Mouse (Mus musculus) erythroblast, embryonic 14.5 days (primary cell): ENCODE measurements around the gene Pdzrn3. TPM values are rescaled to one million over a fixed set of nuclear protein-coding genes. Genes with fewer than 3 reads are reported as not detected.

Source experiments
- H3K27me3 ChIP-seq: 2 replicates; pipeline ENCODE4 v1.6.1; 2012; ENCODE audit warnings: inconsistent platforms; ENCODE audit not compliant: control insufficient read depth
- H3K36me3 ChIP-seq: 2 replicates; pipeline ENCODE4 v1.6.1; 2012; ENCODE audit warnings: mild to moderate bottlenecking, inconsistent platforms; ENCODE audit not compliant: control insufficient read depth
- H3K4me1 ChIP-seq: 2 replicates; pipeline ENCODE4 v1.6.1; 2012; ENCODE audit warnings: inconsistent platforms; ENCODE audit not compliant: control insufficient read depth
- H3K4me3 ChIP-seq: replicated peaks from 2 replicates; pipeline ENCODE3; 2012; ENCODE audit warnings: moderate library complexity, mild to moderate bottlenecking, inconsistent platforms
- H3K9me3 ChIP-seq: 2 replicates; pipeline ENCODE4 v1.6.1; 2012; ENCODE audit warnings: low read length, inconsistent platforms, mixed read lengths; ENCODE audit not compliant: control insufficient read depth
- GATA1 ChIP-seq: IDR thresholded peaks from 2 replicates; pipeline ENCODE4 v1.6.1; 2012; ENCODE audit warnings: low read length, inconsistent platforms, mixed read lengths
- TAL1 ChIP-seq: IDR thresholded peaks from 3 replicates; pipeline ENCODE4 v1.6.1; 2012; ENCODE audit warnings: low read length, inconsistent platforms, mixed read lengths
- polyA plus RNA-seq: library from polyadenylated mRNA; stranded (reverse); fragments of >175 nt; gene quantifications from 2 replicates; pipeline ENCODE4 v1.2.3, GENCODE M21; 2012

Pdzrn3 gene
- polyA plus RNA-seq, 1 experiment: not detected

- TF ChIP-seq GATA1 (no peak), TAL1 (no peak)
- no peaks in the 10 kb centered on the region for H3K9me3 ChIP-seq
Measured at GRCm38 (mm10) chr6:101305543-101305942, 72.2 kb downstream of the Pdzrn3 start.

DNA sequence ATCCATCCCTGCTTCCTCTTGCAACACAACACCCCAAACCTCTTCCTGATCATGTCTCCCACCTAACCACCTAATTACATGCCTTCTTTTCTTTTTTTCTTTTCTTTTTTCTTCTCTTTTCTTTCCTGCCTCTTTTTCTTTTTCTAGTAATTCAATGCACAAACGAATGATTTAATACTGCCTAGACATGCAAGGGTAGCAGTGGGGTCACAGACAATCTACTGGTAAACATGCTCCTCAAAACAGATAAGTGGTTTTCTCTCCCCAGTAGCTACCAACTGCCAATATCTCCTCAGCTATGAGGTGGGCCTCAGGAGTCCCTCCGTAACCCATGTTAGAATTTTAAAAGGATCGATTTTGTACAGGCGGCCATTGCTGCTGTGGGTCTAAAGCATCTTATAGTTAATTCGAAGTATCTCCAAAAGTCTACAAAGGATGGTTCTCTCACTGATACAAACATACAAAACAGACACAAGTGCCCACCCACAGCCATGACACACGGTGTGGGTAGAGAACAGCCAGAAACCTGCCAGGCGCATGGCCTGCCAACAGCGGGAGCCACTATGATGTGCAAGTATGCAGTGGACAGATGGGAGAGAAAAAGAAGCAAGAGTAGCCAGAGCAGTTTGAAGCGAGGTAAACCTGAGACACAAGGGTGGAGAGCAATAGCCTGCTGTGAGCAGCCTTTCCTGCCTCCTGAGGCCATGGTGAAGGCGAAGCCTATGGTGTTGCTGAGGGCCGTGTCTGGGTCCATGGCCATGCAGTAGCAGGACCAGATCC lies 73.5 kb downstream of the Pdzrn3 start:
- no peak overlapping the region for H3K4me3 ChIP-seq
- no peaks in the 10 kb centered on the region for H3K27me3 ChIP-seq
- H3K4me1 ChIP-seq: peaks cover 5% of the 10 kb centered on the region
- H3K9me3 ChIP-seq: no peaks in the 10 kb centered on the region
- H3K36me3 ChIP-seq: no peaks in the 10 kb centered on the region
- TF ChIP-seq GATA1 (no peak), TAL1 (no peak)

More at GRCm38 (mm10) chr6:101305543-101305942, 72.2 kb downstream of the Pdzrn3 start:
- peaks cover 5% of the 10 kb centered on the region for H3K4me1 ChIP-seq
- no peak overlapping the region for H3K4me3 ChIP-seq
- no peaks in the 10 kb centered on the region for H3K36me3 ChIP-seq
- H3K27me3 ChIP-seq: no peaks in the 10 kb centered on the region

DNA sequence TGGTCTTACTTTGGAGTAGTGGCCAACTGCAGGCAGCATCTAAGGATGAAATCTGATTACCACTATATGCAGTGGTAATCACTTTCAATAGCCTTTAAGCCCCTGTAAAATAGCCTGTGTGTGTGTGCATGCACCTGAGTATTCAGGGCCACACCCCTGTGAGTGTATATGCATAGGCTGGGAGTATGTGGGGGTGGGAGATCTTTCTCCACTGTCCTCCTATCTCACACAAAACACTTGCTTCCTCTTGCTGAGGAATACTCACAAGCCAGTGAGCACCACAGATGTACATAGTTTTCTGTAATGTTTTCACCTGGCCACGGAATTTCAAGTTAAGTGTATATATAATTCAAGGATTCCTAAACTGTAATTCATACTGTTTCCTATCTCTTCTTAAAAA lies 74.2 kb downstream of the Pdzrn3 start:
- TF ChIP-seq TAL1 (no peak), GATA1 (no peak)
- peaks cover 5% of the 10 kb centered on the region for H3K4me1 ChIP-seq
- H3K4me3 ChIP-seq: no peak overlapping the region
- H3K36me3 ChIP-seq: no peaks in the 10 kb centered on the region
- H3K27me3 ChIP-seq: no peaks in the 10 kb centered on the region
- no peaks in the 10 kb centered on the region for H3K9me3 ChIP-seq

DNA sequence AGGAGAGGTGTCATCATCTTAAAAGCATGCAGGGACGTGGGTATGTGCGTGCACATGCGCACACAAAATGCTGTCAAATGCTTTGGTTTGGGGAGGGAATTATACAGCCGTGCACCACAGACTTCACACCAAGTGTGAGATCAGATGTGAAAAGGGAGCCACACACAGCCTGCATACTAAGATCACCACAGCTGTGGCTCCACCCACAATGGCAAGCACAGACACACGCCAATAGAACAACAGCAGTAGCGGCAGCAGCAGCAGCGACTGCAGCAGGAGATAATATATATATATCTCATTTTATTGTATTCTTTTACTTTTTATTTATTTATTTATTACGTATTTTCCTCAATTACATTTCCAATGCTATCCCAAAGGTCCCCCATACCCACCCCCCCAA lies 76.5 kb downstream of the Pdzrn3 start:
- H3K4me1 ChIP-seq: peaks cover 5% of the 10 kb centered on the region
- no peaks in the 10 kb centered on the region for H3K36me3 ChIP-seq
- TF ChIP-seq GATA1 (no peak), TAL1 (no peak)
- no peak overlapping the region for H3K4me3 ChIP-seq
- no peaks in the 10 kb centered on the region for H3K9me3 ChIP-seq
- no peaks in the 10 kb centered on the region for H3K27me3 ChIP-seq

GRCm38 (mm10) chr6:101299434-101299833 lies 78.3 kb downstream of the Pdzrn3 start:
- Histone ChIP-seq H3K4me3 (no peak overlapping the region), H3K36me3 (no peaks in the 10 kb centered on the region), H3K4me1 (peaks cover 5% of the 10 kb centered on the region), H3K27me3 (no peaks in the 10 kb centered on the region), H3K9me3 (no peaks in the 10 kb centered on the region)
- TF ChIP-seq TAL1 (no peak), GATA1 (no peak)

DNA sequence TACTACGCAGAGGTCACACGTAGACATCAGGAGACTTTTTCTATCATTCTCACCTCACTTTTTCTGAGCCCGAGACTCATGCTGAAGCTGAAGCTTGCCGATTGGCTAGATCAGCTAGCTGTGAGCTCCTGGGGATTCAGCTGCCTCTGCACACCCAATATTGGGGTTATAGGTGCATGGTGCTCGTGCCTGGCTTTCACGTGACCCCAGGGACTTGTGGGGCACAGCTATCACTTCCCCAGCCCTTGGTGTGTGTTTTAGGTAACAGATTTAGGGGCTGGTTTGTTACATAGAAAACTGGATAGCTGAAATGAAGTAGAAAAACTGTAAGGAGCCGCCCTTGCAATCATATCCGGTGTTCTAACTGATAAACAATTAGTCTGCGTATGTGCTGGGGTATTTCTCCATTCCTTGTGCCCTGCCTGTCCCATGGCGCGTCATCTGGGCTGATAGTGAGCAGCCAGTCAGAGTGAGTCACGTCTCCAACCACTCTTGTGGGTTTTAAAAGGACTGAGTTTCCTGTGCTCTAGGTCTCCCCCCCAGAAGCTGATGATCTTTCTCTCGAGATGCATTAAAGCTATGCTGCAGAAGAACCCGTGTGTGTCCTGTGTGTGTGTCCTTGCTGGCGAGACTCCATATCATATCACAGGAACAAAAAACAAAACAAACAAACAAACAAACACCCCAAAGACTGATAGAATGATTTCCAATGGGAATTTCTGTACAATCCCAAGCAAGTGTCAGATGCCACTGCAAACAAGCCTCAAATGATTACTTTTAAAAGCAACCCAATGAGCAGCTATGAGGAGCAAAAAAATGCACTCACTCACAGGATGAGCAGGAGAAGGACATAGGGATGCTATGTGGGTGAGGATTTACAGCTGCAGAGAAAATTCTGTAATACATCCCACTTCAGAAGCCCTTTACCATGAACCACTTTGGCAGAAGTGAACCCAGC lies 79.9 kb downstream of the Pdzrn3 start:
- no peaks in the 10 kb centered on the region for H3K36me3 ChIP-seq
- H3K27me3 ChIP-seq: no peaks in the 10 kb centered on the region
- no peak overlapping the region for H3K4me3 ChIP-seq
- TF ChIP-seq TAL1: no peak
- no peak for TF ChIP-seq GATA1
- peaks cover 10% of the 10 kb centered on the region; the same call in 1 of the 2 replicates for H3K4me1 ChIP-seq
- no peaks in the 10 kb centered on the region for H3K9me3 ChIP-seq

GRCm38 (mm10) chr6:101296997-101297396 lies 80.7 kb downstream of the Pdzrn3 start:
- Histone ChIP-seq H3K9me3 (no peaks in the 10 kb centered on the region), H3K4me3 (no peak overlapping the region), H3K4me1 (peaks cover 12% of the 10 kb centered on the region), H3K27me3 (no peaks in the 10 kb centered on the region), H3K36me3 (no peaks in the 10 kb centered on the region)
- TF ChIP-seq GATA1 (no peak), TAL1 (no peak)

GRCm38 (mm10) chr6:101296280-101296679 lies 81.4 kb downstream of the Pdzrn3 start:
- no peak overlapping the region for H3K4me3 ChIP-seq
- no peaks in the 10 kb centered on the region for H3K36me3 ChIP-seq
- TF ChIP-seq GATA1 (no peak), TAL1 (no peak)
- H3K27me3 ChIP-seq: no peaks in the 10 kb centered on the region
- H3K9me3 ChIP-seq: no peaks in the 10 kb centered on the region
- peaks cover 14% of the 10 kb centered on the region for H3K4me1 ChIP-seq

DNA sequence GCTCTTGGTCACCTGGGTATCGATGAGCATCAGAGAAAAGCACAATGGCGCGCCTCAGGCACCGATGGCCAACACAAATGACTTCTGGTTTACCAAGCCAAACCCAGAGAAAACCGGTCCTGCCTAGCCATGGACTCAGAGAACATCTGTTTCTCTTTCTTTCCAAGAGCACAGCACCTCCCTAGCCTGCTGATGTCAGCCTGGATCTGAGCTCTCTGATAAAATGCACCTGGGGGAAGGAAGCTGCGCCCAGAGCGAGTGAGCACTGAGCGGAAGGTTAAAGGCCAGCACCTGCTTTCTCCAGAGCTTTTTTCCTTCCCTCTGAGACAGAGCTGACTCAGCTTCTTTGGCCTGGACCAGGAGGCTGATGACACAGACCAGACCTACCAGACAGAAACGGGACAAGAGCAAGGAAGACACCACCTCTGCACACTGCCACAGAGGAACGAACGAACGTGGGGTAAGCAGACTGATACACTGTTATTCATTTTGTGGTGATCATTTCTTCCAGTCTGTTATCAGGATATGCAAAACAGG lies 84.6 kb downstream of the Pdzrn3 start:
- no peaks in the 10 kb centered on the region for H3K9me3 ChIP-seq
- no peaks in the 10 kb centered on the region for H3K27me3 ChIP-seq
- TF ChIP-seq GATA1 (no peak), TAL1 (no peak)
- no peaks in the 10 kb centered on the region for H3K36me3 ChIP-seq
- no peak overlapping the region for H3K4me3 ChIP-seq
- peaks cover 14% of the 10 kb centered on the region for H3K4me1 ChIP-seq
